Mouse (Mus musculus): Measurements from ENCODE around the gene Lcp2.

Lcp2 gene

DNA sequence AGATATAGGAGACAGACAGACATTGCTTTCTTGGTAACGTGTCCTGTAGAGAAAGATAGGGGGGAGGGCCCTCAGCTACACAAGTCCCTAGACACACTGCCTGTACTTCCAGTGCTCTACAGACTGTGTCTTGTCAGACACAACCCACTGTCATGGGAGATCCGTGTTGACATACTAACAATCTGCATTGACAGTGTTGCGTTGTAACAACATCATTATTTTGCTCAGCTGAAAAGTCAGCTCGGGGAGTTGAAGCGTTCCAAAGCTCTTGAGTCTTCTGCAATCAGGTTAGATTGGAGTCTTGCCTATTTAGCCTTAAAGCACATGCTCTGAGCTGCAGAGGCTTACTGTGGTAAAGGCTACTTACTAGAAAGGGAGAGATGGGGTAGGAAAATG is 820 bp downstream of the Lcp2 start:
- DNase-seq (ENCODE audit: low read depth, low spot score) = no peak

DNA sequence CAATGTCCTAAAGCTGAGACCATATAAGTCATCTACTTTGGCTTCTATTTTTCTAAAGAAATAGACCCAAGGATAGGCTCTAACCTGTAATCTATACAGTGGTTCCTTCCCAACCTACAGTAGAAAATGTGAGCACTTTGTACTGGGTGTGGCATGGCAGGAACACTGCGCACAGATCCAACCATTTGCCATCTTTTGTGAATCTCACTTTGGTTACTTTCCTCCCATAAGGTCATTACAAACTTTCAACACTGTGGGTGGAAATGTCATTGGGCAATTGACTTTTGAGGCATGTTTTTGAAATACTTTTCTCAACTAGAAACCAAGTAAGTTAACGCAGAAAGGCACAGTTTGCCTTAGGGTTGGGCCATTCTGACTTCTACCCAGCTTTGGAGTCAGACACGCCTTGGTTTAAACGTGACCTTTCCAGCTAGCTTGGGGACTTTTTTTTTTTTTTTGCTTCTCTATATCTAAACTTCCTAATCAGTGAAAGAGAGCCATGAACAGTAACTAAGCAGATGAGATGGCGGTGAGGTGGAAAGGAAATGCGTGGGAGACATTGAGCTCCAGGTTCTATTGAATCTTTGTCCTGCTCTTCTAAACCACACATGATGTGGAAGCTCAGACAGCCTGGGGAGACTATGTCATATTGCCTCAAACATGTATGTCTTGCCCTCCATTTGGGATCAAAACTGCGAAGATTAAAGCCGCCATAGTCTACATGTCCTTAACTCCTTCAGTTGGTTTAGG is 1.8 kb downstream of the Lcp2 start:
- no peak for DNase-seq (ENCODE audit: low read depth, low spot score)

- no peak for DNase-seq (ENCODE audit: low read depth, low spot score)
Observed at GRCm38 (mm10) chr11:34049125-34049379, 2.3 kb downstream of the Lcp2 start.

DNA sequence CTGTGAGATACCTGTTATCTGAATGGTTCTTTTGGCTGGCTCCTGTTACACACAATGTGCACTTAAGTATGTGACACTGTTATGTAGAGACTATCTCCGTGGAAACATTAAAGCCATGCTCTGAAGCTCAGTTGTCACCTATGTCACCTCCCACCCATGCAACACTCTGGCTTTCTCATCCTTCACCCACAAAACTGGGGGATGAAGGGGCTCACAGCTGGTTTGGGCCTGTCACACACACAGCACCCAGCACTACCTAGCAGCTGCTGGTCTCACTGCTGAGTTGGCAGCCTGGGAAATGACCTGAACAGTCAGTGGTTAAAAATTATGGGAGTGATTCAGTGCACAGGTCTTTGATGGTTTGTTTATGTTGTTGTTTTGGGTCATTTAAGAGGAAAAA is 3.3 kb downstream of the Lcp2 start:
- DNase-seq (ENCODE audit: low read depth, low spot score) = no peak

DNA sequence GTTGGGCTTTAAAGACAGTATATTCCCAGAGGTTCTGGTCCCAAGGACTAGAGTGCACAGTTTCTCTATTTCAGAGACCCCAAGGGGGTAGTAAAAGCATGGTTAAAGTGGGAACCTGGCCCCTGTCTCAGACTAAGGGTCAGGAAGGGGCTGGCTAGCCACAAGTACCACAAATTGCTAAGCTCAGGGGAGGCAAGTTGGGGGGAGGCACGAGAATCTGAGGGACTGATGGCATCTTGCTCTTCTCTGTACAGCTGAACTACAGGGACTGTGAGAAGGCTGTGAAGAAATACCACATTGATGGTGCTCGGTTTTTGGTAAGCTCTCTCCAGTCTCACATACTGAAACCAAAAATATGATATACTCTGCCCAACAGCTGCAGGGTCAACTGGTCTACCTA is 3.9 kb downstream of the Lcp2 start:
- no peak for DNase-seq (ENCODE audit: low read depth, low spot score)

GRCm38 (mm10) chr11:34053031-34053818 is 6.5 kb downstream of the Lcp2 start:
- DNase-seq (ENCODE audit: low read depth, low spot score) = no peak

DNA sequence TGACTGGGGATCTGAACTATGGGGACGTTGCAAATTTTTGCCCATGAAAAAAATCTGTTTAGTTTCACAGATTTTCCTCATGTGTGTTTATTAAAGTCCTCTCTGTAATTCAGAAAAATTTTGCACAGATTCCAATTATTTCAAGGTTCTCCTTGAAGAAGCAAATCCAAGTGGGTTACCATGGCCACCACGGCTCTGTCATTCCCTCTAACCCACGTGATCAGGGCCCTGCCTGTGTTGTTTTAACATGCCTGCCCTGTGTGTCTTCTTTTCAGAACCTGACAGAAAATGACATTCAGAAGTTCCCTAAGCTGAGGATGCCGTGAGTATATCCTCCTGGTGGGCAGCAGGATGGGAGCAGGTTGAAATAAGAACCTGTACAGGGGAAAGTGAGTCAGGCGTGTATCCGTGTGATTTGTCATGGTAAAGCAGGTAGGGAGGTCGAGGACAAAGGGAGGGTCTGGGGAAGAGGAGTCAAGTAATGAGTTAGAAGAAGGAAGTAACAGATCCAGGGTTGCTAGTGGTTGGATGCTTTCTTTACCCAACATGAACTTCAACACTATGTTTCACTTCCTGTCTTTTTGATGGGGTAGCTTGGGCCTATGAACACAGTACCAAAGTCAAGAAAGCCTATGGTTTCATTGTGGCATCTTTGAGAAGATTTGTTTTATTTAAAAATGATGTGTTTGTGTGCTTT is 7.5 kb downstream of the Lcp2 start:
- DNase-seq (ENCODE audit: low read depth, low spot score) = no peak

GRCm38 (mm10) chr11:34056715-34057114 is 10.0 kb downstream of the Lcp2 start:
- DNase-seq (ENCODE audit: low read depth, low spot score) = no peak

DNA sequence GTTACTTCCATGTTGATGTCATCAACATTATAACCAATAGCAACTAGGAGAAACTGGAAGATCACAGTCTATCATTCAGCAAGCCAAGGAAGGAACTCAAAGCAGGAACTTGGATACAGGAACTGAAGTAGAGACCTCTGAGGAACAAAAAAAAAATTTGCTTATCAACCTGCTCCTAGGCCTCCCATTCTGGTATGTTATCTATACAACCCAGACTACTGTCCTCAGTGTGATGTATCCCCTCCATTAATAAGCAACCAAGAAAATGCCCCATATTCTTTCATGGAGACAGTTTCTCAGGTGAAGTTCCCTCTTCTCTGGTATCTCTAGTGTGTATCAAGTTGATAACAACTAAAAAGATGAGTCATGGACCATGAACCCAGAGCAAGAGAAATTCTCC is 11.6 kb downstream of the Lcp2 start:
- DNase-seq (ENCODE audit: low read depth, low spot score) = no peak

DNA sequence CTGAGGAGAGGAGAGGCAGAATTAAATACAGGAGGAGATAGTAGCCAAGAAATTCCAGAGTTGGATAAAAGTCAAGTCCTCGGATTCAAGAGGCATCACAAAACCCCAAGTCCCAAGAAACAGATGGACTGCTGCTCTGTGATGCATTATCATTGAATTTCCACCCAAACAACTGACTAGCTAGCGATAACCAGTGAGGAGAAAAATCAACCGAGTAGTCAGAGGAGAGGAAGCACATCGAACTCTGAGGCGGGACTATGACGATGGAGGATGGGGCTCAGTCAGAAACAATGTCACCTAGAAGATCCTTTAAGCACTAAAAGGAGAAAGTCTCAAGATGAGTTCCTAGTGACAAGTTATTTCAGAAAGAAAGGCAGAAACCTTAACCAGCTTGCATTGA is 12.2 kb downstream of the Lcp2 start:
- no peak for DNase-seq (ENCODE audit: low read depth, low spot score)

- DNase-seq (ENCODE audit: low read depth, low spot score) = no peak
Observed at GRCm38 (mm10) chr11:34061740-34062139, 15.0 kb downstream of the Lcp2 start.

DNA sequence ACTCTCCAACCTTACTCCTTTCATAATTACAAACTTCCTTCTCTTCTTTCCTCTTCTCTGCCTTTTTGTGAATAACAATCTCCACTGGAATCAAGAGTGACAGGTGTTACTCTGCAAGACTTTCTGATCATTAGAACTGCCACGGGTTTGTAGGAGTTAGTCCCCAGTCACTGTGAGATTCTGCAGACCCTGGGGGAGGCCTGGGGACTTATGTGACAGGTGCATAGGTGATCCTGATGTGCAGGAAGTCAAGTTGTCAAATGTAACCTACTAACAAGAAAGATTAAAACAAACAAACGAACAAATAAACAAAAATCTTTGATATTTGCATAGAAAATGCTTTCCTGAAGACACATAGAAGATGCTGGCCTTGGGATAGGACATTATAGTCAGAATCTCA is 16.5 kb downstream of the Lcp2 start:
- DNase-seq (ENCODE audit: low read depth, low spot score) = no peak

GRCm38 (mm10) chr11:34063702-34064485 is 17.2 kb downstream of the Lcp2 start:
- DNase-seq (ENCODE audit: low read depth, low spot score) = no peak

DNA sequence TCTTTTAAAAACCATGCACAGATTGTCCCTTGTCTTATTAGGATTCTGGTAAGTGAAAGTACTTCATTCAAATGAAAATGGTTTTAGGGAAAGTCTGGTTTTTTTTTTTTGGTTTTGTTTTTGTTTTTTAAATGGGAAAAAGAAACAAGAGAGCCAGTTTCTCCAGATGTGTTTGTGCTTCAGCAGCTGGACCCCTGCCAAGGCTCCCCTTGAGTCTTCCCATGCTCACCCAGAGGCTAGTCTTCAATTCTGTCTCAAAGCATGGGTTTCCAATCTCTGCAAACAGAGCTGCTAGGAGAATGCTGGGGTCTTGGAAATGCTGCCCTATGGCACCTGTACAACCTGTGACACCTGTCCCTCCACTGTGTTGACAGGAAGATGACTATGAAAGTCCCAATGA is 23.9 kb downstream of the Lcp2 start:
- no peak for DNase-seq (ENCODE audit: low read depth, low spot score)

- DNase-seq (ENCODE audit: low read depth, low spot score) = no peak
Observed at GRCm38 (mm10) chr11:34072309-34072708, 25.6 kb downstream of the Lcp2 start.

DNA sequence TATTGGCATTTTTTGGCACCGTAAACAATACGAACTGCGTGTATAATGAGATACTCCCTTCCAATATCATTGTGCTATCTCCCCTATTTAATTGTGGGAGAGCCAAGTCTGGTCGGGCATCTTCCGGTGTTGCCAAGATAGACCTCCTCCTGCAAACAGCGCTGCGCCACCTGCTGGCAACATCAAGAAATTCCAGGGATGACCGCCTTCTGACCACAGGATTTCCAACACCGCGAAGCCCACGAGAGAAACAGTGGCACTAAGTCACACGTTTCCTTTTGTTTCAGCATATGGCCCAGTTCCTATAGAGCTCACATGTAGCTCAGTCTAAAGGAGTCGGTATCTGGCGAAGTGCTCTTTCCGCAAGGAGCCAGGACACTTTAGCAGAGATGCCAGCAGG is 27.1 kb downstream of the Lcp2 start:
- no peak for DNase-seq (ENCODE audit: low read depth, low spot score)

- no peak for DNase-seq (ENCODE audit: low read depth, low spot score)
Observed at GRCm38 (mm10) chr11:34077870-34078269, 31.1 kb downstream of the Lcp2 start.

- no peak for DNase-seq (ENCODE audit: low read depth, low spot score)
Observed at GRCm38 (mm10) chr11:34078581-34078980, 31.9 kb downstream of the Lcp2 start.

- DNase-seq (ENCODE audit: low read depth, low spot score) = no peak
Observed at GRCm38 (mm10) chr11:34079542-34080464, 33.1 kb downstream of the Lcp2 start.

- DNase-seq (ENCODE audit: low read depth, low spot score) = no peak
Observed at GRCm38 (mm10) chr11:34083795-34084194, 37.1 kb downstream of the Lcp2 start.

- no peak for DNase-seq (ENCODE audit: low read depth, low spot score)
Observed at GRCm38 (mm10) chr11:34084639-34085038, 37.9 kb downstream of the Lcp2 start.
